Mouse (Mus musculus): ENCODE data around the gene Tmod2.
"Not testable (repeated sequence)": the region's sequence is repeated elsewhere in the genome, so short reads cannot be mapped to it uniquely, and the experiment has no call there.

The Tmod2 gene

DNA sequence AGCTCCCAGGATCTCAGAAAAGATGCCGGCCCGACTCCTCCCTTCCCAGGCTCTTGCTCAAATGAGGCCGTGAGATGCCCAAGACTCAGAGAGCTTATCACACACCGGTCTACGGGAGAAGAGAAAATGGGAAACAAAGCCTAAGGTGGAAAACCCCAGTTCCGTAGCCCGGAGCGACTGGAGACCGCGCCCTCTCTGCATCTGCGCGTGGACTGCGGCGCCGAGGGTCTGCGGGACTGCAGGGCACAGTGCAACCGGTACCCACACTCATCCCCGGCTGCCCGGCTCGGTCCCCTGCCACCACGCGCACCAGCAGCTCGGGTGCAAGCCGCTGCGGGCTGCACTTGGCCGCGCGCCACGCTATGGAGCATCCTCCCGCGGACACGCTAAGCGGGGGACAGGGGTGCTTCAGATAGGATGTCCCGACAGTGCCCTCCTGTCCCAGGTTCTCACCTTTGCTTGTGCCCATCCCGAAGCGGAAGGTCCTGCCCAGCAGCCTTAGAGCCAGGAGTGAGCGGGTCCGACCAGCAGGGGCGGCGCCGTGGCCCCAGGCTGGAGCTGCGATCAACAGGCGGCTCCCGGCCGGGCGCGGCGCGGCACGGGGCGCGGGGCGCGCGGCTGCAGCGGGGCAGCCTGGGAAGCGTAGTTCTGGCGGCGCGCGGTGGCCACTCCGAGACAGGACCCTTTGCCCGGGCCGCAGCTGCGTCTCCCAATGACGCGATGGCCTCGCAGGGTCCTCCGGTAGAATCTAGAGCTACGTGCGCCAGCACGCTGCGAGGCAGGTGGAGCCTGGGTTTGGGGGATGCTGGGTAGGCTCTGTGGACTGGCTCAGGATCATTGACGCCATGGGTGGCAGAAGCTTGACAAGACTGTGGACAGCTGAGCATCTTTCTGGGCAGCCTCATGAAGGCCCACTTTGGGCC, at the start of gene Tmod2:
TSS of gene Tmod2 (minus strand) at position 755 of the 923 bp plus-strand sequence.
- in situ Hi-C loops (cut with MboI; ENCODE audit: low pct_unique_long_range_greater_than_20kb in 1 of 2, low sequenced_read_pairs in 2 of 2, unreplicated experiment in 1 of 2) = no loop called here

DNA sequence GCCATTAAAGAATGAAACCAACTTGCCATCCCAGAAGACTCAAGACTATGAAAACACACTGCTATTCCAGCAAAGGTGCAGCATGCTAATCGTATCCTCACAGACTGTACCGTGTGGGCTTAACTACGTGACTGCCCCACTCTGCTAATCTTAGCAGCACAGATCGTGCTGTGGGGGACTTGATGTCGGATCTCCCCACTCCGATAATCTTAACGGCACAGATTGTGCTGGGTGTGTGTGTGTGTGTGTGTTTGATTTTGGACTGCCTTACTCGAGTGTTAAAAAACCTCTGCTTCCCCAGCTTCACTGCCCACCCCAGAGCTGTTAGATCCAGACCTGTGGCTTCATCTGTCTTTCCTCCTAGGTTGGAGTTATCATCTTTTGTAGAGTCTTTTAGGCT, 49.8 kb upstream of the Tmod2 start:
- in situ Hi-C loops (cut with MboI; ENCODE audit: low pct_unique_long_range_greater_than_20kb in 1 of 2, low sequenced_read_pairs in 2 of 2, unreplicated experiment in 1 of 2) = no loop called here

DNA sequence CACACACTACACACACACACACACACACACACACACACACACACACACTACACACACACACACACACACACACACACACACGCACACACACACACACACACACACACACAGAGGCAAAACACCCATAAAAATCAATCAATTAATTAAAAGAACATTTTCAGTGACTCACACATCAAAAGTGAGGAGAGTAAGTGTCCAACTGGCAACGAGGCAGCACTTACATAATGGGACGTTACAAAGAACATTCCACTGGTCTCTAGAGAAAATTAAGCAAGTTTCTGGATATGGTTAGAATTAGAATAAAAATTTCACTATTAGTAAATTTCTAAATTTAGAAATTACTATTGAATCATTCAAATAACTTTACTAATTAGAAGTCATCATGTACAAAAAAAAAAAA, 45.3 kb upstream of the Tmod2 start:
- in situ Hi-C loops (cut with MboI; ENCODE audit: low pct_unique_long_range_greater_than_20kb in 1 of 2, low sequenced_read_pairs in 2 of 2, unreplicated experiment in 1 of 2) = not testable (repeated sequence)

DNA sequence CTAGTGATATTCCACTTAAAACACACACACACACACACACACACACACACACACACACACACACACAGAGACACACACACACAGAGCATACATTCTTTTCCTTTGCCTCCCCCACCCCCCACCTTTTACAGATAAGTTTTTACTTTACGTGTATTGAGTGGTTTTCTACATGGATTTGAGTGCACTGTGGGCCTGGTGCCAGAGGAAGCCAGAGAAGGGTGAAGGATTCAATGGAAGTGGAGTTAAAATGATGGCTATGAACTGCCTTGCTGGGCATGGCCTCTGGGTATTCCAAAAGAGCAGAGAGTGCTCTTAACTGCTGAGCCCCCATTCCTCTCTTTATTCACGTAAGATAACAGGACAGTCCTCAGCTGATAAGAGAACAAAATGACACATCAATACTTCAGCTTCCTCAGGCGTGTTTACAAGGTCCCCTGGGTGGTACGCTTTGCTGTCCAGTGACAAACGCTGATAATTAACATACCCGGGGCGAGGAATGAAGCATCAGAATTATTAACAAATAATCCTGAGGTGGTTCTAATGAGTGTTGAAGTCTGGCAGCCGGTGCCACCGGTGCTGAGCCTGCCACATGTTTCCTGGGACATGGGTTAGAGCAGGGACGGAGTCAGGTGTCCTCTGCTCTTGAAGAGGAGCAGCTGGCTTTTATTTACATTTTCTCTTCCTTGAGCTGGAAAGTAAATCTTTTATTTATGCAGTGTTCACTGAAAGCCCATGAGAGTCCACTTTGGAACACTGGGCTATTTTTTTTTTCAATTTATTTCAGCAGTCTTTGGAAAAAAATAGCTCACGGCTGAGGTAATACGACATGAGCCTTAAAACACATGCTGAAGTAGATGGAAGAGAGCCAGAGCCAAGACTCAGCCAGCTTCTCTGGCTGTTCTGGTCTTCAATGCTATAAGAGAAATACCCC, 43.1 kb upstream of the Tmod2 start:
- in situ Hi-C loops (cut with MboI; ENCODE audit: low pct_unique_long_range_greater_than_20kb in 1 of 2, low sequenced_read_pairs in 2 of 2, unreplicated experiment in 1 of 2) = no loop called here

DNA sequence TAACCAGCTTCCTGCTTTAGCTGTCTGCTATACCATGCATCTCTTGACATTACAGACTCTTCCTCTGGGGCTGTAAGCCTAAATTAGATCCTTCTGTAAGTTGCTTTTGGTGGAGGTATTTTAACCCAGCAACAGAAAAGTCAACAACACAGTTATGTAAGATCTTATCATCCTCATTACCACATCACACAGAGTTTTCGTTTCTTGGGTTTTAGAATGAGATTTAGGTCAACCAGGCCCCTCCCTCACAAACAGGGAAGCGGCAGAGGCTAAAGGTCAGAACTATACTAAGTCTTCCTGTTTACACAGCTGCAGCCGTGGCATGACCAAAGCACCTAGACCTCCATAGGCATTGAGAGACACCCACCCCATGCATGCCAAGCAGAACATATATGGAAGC, 34.3 kb upstream of the Tmod2 start:
- in situ Hi-C loops (cut with MboI; ENCODE audit: low pct_unique_long_range_greater_than_20kb in 1 of 2, low sequenced_read_pairs in 2 of 2, unreplicated experiment in 1 of 2) = no loop called here

DNA sequence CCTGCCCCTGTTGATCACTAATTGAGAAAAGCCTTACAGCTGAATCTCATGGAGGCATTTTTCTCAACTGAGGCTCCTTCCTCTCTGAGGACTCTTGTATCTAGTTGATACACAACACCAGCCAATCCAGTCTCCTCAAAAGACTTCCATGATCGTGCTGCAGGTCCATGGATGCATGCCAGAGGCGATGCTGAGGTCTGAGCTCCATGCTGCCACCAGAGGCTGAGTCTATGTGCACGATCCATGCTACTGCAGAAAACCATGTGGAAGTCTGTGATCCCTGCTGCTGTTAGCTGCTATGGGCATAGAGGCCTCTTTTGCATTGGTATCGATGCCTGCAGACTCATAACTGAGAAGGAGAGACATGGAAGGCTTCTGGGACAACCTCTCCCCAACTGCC, 23.1 kb upstream of the Tmod2 start:
- in situ Hi-C loops (cut with MboI; ENCODE audit: low pct_unique_long_range_greater_than_20kb in 1 of 2, low sequenced_read_pairs in 2 of 2, unreplicated experiment in 1 of 2) = no loop called here

DNA sequence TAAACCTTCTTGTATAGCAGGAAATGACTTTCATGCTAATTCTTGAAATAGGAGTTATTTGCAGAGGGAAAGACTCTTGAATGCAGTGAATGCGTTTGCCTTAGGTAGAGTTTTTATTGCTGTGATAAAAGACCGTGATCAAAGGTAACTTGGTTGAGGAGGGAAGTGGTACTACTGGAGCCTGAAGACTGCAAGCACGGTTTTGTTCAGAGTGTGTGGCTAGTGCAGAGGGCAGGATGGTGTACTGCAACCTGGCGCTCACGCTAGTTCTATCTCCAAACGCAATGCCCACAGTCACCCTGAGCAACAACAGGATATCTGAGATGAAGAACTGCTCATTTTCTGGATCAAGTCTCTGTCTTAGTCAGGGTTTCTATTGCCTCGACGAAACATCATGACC, 22.5 kb upstream of the Tmod2 start:
- in situ Hi-C loops (cut with MboI; ENCODE audit: low pct_unique_long_range_greater_than_20kb in 1 of 2, low sequenced_read_pairs in 2 of 2, unreplicated experiment in 1 of 2) = no loop called here

DNA sequence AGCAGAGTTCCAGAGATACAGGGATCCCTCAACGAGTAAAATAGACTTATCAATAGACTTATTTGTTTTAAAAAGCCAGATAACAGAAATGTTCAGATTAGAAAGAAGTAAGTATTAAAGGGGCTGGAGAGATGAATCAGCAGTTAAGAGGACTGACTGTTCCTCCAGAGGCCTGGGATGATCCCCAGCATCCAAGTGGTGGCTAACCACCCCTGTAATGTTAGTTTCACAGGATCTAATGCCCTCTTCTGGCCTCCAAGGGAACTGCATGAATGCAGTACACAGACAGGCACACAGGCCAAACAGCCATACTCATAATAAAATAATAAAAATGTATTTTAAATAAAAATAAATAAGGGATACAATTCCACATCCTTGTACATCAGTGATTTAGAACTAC, 21.8 kb upstream of the Tmod2 start:
- in situ Hi-C loops (cut with MboI; ENCODE audit: low pct_unique_long_range_greater_than_20kb in 1 of 2, low sequenced_read_pairs in 2 of 2, unreplicated experiment in 1 of 2) = no loop called here

DNA sequence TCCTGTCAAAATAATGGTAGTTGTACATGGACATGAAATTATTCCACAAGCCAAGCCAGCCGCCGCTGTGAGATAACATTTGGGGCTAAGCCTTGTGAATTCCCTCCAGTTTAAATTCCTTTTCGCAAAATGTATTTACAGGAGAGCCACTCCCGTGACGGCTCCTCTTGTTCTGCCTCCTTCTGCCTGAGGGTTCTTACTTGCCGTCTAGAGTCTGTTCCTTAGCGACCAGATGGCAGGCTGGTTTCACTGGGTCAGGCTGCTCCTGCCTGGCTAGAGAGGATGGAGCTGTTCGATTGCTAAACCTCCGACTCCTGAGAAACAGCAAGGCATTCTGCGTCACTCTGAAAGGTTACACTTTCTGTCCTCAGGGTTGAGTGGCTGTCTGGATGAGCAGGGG, 21.0 kb upstream of the Tmod2 start:
- in situ Hi-C loops (cut with MboI; ENCODE audit: low pct_unique_long_range_greater_than_20kb in 1 of 2, low sequenced_read_pairs in 2 of 2, unreplicated experiment in 1 of 2) = no loop called here

DNA sequence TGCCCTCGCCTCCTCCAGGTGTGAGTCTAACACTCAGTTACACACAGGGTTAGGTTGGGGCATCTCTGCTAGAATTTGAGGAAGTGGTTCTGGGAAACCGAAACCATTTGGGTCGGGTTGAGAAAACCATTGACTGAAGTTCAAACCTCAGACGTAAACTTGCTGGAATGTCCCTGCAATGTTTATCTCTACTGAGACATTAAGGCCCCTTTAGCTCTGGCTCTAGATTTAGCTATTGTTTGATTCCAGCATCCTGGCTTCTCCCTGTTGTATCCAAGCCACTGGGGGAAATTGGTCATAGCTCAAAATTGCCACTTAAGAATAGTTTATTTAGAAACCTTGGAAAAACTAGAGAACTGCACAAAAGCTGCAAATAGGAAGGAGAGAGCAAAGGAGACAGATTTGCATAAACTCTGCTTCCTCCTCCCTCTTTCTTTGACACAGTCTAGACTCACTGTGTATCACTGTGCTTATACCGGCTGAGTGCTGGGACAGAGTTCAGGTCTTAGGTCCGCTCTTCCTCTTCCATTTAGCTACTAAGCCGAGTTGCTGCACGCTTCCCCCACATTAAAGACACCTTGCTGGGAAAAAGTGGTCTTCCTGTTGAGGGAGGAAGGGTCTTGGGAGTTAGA, 19.8 kb upstream of the Tmod2 start:
- in situ Hi-C loops (cut with MboI; ENCODE audit: low pct_unique_long_range_greater_than_20kb in 1 of 2, low sequenced_read_pairs in 2 of 2, unreplicated experiment in 1 of 2) = no loop called here

DNA sequence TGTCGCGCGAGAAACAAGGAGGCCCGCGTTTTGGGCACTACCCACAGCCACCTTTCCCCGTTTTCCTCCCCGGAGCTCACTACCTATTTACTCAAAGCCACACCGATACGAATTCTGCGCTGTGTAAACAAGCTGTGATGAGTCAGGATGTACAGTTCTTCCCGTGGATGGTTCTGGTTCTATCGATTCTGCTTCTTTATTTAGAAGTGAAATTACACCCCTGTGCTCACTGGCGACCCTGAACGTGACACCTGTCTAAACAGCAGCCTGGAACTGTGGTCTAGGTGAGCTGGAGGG, 15.1 kb upstream of the Tmod2 start:
- in situ Hi-C loops (cut with MboI; ENCODE audit: low pct_unique_long_range_greater_than_20kb in 1 of 2, low sequenced_read_pairs in 2 of 2, unreplicated experiment in 1 of 2) = no loop called here

DNA sequence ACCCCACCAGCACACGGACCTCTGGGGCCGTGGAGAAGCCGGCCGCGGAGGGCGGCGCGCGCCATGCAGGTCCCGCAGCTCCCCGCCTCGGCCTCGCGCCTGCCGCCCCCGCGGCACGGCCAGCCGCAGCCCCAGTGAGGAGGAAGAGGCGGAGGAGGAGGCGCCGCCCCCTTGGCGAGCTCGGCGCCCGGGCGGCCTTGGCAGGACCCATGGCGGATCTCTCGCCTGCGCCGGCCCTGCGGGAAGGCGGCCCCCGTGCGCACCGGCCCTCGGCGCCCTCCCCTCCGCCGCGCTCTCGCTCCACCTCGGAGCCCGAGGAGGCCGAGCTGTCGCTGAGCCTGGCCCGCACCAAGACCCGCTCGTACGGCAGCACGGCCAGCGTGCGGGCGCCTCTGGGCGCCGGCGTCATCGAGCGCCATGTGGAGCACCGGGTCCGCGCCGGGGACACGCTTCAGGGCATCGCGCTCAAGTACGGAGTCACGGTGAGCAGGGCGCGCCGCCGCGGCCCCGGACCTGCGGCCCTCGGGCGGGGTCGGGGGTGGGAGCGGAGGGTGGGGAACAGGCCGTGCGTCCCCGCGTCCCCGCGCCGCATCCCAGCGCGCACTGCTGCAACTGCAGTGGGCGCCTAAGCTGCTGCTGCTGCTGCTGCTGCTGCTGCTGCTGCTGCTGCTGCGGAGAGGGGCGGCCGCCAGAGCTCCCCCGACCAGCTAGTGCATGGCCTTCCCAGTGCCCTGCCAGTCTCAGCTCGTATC, 14.6 kb upstream of the Tmod2 start, which contains the start of gene Lysmd2:
TSS of gene Lysmd2 (plus strand) at position 186 of the 752 bp plus-strand sequence.
- in situ Hi-C loops (cut with MboI; ENCODE audit: low pct_unique_long_range_greater_than_20kb in 1 of 2, low sequenced_read_pairs in 2 of 2, unreplicated experiment in 1 of 2) = no loop called here

DNA sequence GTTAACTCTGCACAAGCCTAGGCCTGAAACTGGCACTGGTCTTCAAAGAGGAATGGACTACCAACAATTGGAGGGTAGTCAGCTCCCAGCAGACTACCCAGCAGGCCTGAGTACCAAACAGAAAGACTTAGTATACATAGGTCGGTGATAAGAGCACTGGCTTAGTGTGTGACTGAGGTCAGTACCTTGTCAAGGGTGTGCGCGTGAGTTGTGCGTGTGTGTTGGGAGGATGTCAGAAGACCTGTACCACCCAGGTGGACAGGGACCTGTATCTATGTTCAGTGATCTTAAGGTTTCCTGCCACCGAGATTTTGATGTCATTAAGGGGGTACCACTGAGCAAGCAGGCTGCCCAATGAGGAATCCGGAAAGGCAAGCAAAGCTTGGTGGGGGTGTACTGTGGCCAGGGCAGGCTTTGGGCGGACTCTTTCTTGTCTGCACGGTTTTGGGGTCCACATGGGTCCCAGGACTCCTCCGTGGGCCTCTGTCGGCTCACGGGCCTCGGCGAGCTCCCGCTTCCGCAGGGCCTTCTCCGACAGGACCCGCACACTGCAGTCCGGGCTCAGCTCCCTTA, 13.9 kb upstream of the Tmod2 start:
- in situ Hi-C loops (cut with MboI; ENCODE audit: low pct_unique_long_range_greater_than_20kb in 1 of 2, low sequenced_read_pairs in 2 of 2, unreplicated experiment in 1 of 2) = no loop called here

DNA sequence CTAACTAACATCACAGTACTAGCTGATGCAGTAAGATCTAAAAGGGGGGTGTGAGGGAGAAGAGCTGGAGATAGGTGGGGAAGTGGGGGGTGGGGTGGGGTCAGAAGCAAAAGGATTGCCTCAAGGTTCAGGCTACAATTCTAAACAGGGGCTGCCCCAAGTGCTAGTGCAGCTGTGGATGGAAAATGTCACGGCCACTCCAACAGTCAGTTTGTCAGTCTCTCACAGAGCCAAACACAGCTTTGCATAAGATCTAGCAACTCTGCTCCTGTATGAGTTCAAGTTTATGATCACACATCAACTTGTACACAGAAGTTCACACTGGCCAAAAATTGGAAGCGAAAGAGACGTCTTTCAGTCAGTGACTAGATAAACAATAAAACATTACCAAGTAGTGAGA, 10.3 kb upstream of the Tmod2 start:
- in situ Hi-C loops (cut with MboI; ENCODE audit: low pct_unique_long_range_greater_than_20kb in 1 of 2, low sequenced_read_pairs in 2 of 2, unreplicated experiment in 1 of 2) = no loop called here

DNA sequence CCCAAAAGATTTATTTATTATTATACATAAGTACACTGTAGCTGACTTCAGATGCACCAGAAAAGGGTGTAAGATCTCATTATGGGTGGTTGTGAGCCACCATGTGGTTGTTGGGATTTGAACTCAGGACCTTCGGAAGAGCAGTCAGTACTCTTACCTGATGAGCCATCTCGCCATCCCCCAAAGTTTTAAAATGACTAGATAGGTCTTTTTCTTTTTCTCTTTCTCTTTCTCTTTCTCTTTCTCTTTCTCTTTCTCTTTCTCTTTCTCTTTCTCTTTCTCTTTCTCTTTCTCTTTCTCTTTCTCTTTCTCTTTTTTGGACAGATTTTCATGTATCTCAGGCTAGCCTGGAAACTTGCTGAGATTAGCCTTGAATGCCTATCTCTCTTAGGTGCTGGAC, 8.6 kb upstream of the Tmod2 start:
- in situ Hi-C loops (cut with MboI; ENCODE audit: low pct_unique_long_range_greater_than_20kb in 1 of 2, low sequenced_read_pairs in 2 of 2, unreplicated experiment in 1 of 2) = not testable (repeated sequence)

DNA sequence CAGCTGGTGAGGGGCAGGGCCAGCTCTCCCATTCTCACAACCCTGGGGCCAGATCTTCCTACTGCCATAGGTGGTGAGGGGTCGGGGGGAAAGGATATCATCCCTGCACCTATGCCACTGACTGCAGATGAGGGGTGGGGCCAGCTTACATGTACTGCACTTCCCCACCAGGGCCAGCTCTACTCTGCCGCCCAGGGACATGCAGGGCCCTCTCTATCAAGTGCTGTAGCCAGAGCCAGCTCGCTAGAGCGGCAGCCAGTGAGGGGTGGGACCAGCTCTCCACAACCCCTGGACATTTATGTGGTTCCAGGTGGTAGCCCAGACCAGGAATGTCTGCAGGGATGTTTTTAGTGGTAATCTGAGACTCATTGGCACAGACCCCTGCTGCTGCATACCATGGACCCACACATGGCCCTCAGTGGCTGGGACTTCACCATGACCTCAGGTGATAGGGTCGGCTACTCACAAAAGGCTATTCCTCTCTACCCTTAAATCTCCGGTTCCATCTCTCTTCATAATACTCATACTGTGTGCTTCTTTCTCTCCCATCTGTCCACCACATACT, 7.8 kb upstream of the Tmod2 start:
- in situ Hi-C loops (cut with MboI; ENCODE audit: low pct_unique_long_range_greater_than_20kb in 1 of 2, low sequenced_read_pairs in 2 of 2, unreplicated experiment in 1 of 2) = no loop called here

DNA sequence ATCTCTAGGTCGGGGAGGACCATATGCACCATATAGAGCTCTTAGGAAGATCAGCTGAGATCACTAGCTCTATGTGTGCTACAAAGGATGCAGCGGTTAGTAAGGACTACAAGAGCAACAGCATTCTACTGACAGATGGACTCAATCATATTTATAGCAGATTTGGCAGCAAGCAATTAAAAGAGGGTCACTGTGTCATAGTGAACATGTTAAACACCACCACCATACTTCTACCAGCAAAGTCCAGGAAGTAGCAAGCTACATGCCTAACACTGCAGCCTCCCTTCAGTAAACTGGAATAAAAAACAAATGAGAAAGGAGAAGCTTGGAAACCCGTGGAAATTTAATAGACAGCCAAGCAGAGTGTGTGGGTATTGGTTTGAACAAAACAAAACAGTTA, 5.4 kb upstream of the Tmod2 start:
- in situ Hi-C loops (cut with MboI; ENCODE audit: low pct_unique_long_range_greater_than_20kb in 1 of 2, low sequenced_read_pairs in 2 of 2, unreplicated experiment in 1 of 2) = no loop called here

DNA sequence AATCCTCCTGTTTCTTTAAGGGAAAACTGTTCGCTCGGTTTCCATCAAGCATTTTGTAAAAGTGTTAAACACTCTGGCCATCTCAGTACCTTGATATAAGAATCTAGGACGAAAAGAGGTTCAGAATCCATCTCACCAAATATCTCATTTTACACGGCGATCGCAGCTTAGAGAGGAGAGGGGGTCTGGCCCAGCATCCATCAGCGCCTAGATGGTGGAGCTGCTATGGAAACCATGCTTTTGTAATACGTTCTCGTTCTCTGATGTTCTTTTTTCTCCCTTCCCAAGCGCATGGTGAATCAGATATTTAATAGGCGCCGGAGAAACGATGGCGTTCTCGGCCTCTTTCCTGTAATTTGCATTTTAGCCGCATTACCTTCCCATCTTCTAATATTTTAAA, 1.2 kb downstream of the Tmod2 start:
- in situ Hi-C loops (cut with MboI; ENCODE audit: low pct_unique_long_range_greater_than_20kb in 1 of 2, low sequenced_read_pairs in 2 of 2, unreplicated experiment in 1 of 2) = no loop called here

Measured in mouse embryonic stem cell (cell line).